Mouse (Mus musculus) thymus, postnatal 4 days (tissue): ENCODE results near the gene Kbtbd12.

Experiments
- DNase-seq: peaks from one replicate; pipeline ENCODE4 v3.0.0; 2021

The Kbtbd12 gene

DNA sequence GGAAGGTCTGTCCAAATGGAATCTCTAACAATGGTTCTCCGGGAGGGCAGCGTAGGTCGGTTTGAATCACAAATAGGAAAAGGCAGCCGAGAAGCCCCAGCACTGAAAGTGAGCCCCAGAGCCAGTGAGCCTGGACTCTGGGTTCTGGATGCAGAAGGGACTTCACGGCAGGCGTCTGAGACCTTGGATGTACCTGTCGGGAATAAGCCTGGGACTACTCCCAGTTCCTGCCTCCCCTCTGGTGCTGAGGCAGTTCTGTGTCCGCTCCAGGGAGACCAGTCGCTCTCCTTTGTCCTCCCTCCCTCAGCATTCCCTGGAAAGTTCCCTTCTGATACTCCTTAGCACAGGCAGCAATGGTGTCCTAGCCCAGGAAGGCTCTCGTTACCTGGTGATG is 92.4 kb downstream of the Kbtbd12 start:
- DNase-seq = no peak

- DNase-seq = no peak
These were observed 92.9 kb downstream of the Kbtbd12 start for GRCm38 (mm10) chr6:88544644-88545396.

GRCm38 (mm10) chr6:88544241-88544640 is 93.5 kb downstream of the Kbtbd12 start:
- DNase-seq = no peak

- DNase-seq = no peak
These were observed 97.5 kb downstream of the Kbtbd12 start for GRCm38 (mm10) chr6:88540093-88540755.

GRCm38 (mm10) chr6:88530306-88530705 is 107.4 kb downstream of the Kbtbd12 start:
- DNase-seq = no peak

- no peak for DNase-seq
These were observed 113.7 kb downstream of the Kbtbd12 start for GRCm38 (mm10) chr6:88524056-88524455.

DNA sequence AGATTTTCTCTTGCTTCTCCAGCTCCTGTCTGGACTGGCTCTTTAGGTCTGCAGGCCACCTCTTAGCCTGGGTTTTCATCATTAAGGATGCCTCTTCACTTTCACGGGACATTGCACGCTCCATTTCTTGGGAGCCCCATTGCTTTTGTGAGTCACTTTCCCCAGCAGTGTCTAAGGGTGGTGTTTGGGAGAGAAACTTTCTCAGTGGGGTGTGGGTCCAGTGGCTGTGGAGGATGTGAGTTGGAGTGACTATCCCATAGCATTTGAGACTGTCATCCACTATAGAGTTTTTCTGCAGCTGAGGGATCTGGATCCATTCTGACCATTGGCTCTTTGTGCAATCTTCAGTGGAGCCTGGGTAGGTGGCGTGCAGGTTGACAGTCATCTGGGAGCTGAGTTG is 114.3 kb downstream of the Kbtbd12 start:
- DNase-seq = no peak

GRCm38 (mm10) chr6:88523043-88523442 is 114.7 kb downstream of the Kbtbd12 start:
- no peak for DNase-seq

DNA sequence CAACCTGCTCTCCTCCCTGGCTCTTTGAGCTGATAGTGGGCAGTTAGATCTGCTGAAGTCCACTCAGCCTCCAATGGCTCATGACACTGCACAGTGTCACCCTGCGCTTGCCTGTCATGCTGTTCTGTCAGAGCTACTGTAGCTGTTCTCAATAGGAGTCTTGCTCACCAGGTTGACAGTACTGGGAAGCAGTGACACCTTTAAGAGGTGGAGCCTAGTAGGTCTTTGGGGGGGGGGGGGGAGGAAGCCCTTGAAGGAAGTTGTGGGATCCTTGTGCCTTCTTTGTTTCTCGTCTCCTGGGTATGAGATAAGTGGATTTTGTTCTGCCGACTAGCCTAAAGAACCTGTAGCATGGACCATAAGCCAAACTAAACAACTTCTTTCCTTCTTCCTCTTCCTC is 115.1 kb downstream of the Kbtbd12 start:
- DNase-seq = no peak

DNA sequence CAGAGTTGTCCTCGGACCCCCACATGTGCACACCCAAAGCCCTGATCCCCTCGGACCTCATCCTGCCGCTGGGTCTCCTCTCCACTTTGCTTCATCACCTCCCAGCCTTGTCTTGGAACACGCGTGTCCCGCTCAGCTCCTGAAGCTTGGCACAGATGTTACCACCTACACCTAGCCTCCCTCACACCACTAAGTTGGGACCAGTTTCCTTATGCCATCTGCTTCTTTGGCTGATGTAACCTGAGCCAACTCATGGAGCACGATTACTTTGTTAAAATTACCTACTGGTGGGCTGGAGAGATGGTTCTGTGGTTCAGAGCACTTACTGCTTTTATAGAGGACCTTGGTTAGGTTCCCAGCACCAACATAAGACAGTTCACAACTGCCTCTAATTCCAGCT is 115.9 kb downstream of the Kbtbd12 start:
- no peak for DNase-seq

DNA sequence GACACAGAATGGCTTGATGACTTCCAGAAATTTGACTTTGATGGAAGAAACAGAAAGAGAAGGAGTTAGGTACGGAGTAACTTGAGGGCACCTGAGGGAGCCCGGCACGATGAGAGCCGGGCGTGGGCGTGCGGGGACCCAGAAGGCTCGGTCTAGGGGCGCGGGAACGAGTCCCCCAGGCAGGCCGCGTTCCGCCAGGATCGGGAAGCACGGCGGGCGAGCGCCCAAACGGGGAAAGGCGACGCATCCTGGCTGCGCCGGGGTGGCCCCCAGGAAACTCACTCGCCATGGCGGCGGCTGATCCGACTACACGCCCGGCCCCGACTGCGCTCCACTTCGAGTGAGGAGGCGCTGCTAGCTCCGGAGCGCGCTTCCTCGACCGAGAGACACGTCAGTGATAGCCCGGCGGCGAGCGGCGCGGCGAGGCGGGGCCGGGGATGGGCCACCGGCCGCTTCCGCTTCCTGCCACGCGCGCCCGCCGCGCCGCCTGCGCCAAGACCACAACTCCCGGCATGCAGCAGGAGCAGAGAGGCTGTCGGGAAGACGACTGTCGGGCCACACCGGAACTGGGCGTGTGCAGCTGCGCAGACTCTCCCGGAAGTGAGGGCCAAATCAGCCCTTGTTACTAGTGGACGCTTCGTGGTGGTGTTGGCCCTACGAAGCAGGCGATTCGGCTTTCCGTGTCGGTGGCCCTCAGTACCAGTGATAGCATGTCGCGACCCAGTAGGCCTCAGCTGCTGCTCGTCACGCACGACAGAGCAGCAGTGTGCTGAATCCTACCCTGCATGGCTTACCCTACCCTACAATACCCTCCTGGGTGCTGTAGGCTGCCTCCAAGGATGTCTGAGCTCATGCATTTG is 119.1 kb downstream of the Kbtbd12 start, which contains the start of gene Sec61a1:
Gene Sec61a1, minus strand, starts transcription at position 502 of the 860 bp plus-strand sequence.
- DNase-seq = peak; percentile 94

DNA sequence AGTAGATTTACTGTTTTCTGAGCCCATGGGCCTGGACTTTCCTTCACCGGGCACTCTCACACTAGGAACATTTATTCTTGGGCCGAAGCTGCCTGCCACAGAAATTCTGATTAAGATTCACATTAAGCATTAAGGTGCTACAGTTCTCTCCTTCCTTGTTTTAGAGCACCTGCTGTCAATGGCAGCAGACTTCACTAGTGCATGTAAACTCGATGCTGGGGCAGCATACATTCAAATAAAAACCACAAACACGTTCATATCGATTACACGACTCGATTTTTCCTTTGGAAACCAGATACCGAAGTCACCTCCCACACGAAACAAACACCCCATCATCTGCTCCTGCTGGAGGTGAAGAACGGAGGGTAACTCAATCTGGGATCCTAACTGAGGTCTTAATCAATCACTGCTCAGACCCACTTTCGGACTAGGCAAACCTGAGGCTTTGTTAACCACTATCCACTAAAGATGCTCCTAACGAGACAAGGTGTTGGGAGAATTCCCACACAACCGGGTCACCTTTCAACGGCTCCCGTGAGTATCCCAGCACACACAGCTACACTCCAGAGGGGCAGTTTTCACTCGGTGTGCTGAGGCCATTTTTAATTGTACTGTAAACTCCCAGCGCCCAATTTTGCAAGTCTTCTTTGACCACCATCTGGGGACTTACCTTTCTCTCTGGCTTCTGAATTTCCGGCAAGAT is 119.9 kb downstream of the Kbtbd12 start:
- no peak for DNase-seq

DNA sequence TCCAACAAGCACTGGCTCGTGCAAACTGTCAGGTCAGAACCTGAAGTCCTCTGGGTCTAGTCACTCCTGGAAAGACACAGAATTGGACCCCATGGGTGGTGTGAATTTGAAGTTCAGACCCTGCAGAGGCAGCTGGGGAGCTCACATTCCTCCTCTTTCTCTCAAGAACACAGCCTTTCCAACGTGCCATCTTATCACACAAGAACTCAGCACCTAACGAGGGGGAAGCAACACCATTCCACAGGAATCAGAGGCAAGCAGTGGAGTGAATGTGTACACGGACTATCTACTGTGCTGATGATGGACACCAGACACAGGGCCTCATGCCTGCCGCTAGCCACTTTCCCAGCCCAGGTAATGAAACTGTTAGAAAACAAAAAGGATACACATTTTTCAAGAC is 121.1 kb downstream of the Kbtbd12 start:
- DNase-seq = peak; percentile 5

GRCm38 (mm10) chr6:88515971-88516370 is 121.8 kb downstream of the Kbtbd12 start:
- DNase-seq = peak; percentile 1

DNA sequence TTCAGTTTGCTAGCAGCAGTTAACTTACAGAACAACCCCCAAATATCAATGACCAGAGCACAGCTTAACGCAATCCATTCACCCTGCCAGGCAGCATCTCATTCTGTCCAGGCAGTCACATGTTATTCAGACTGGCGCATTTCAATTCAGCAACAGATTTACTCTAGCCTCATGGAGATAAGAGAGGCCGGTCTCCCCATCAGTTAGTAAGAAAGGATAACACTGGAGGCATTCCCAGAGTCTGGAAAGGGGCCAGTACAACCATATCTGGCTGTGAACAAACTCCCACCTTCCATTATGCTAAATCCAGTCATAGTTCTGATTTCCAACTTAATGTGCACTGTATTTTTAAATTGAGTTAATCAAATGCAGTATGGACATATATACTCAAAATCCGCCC is 123.2 kb downstream of the Kbtbd12 start:
- no peak for DNase-seq

- DNase-seq = no peak
These were observed 123.8 kb downstream of the Kbtbd12 start for GRCm38 (mm10) chr6:88513984-88514383.

DNA sequence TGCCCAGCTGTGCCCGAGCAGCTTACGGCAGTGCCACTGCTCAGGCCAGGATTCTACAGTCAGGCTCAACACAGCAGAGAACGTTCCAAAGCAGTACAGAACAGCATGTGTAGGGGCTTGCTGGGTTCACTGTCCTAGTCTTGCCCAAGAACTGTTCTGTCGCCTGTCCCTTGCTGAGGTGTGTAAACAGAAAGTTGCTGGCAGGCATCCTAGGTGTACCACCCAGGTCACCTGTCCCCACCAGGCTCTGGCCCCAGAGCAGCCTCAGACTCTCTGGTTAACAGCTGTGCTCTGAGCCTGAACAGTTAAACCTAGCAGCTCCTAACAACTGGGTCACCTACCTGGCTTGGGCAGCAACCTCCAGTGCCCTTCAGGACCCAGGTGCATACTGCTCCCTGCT is 134.7 kb downstream of the Kbtbd12 start:
- DNase-seq = no peak

DNA sequence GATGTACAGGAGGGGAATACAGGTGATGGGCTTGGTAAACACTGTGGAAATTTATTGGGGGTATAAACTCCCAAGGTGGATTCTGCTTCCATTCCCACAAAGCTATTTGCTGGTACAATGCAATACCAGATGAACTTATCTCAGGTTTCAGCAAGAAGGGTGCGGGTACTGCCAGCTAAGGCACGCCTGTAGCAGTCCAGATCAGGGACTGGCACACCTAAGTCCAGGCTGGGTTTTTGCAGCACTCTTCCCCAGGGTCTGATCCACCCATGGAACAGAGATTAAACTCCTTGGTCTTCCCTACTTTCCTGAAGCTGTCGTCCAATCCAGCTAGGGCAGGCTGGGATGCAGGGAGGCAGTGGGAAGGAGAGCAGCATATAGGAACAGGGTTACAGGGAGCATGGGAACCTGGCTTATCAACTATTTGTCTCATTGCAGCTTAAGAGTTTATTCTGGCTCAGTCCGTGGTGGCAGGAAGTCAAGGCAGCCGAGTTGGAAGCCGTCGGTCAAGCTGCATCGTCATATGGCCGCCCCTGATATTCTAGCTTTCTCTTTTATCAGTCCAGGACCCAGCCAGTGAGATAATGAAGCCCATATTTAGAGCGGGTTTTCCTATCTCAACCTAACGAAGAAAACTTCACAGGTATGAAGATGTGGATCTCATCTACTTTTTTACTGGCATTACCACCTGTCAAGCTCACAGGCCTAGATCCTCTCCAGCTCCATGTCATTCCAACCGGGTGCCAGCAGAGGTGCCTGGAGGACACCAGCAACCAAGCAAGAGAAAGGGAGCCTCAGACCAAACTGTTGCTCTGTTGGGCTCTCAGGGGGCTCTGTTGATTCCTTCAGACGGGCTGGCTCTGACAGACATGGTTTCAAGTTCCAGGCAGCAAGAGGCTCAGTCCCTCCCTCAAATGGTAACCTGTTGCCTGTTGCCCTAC is 135.4 kb downstream of the Kbtbd12 start:
- no peak for DNase-seq

- no peak for DNase-seq
These were observed 137.4 kb downstream of the Kbtbd12 start for GRCm38 (mm10) chr6:88500405-88500767.

DNA sequence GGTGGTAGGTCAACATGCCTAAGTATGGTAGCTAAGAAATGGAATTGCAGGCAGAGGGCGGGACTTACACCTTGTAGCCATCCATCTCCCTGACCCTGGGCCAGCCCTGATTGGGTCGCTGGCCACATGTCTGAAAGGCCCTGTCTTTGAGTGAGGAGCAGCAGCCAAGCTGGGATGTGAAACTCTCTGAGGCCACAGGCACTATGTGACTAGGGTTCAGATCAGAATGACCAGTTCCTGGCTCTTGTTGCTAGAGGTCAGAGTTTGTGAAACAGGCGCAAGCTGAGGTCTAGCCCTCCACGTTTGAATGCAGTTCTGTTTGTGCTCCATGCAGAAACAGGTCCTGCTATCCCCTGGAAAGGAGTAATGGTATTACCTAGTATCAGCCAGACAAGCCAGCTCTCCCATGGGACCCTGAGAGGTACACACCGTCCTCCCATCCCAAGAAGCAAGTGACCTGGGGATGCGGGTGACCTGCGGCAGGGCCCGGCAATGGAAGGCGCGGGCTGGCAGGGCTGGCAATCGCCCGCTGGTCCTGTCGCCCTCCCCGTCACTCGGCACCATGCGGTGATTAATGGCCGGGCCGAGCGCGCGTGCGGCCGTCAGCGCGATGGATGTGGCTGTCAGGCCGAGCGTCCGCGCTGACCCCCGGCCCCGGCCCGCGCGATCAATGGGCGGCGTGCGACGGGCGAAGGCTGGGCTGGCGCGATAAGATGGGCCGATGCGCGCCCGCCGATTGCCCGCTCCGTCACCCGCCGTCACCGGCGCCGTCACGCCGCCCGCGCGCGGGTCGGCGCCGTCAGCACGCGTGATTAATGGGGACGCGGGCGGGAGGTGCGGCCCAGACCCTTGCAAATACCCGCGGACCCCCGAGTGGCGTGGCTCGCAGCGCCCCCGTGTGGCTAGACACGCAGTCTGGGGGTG is 138.0 kb downstream of the Kbtbd12 start:
- peak; percentile 83 for DNase-seq
